Mouse (Mus musculus): ENCODE measurements at regions not wholly inside any gene's neighbourhood (a gene's known extent, or its start where the extent isn't known, plus 50 kb on each side); places are given as distances from the start of the nearest gene placed in this dataset.

- DNase-seq (ENCODE audit: low spot score in 2 of 2), result no peak
Observed at GRCm38 (mm10) chr2:144169576-144170178, 100.8 kb upstream of the Mgme1 start.

DNA sequence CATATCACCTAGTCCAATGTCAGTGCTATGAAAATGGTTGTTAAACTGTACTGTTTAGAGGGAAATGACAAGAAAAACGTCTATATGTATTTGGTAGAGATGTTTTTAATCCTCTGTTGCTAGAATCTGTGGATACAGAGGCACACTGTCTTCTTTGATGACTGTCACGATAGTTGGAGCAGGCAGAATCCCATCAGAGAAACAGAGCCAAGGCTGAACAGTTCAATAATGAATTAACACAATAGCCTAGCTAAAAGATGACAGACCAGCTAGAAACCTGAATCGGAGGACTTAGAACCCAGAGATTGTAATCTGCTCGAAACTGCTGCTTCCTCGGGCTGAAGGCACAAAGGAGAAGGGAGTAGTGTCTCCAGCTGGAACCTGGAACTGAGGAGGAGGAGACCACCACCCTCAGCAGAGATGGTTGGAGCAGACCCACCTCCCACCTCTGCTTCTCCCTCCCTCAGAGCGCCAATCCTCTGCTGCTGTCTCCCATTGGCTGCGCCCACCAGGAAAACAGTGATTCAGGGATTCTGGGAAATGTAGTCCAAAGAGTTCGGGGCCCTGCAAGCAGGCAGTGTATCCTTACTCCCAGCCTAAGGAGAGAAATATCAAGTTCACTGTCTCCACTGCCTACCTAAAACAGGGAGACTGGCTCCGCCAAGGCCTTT, 98.2 kb upstream of the Mgme1 start:
- peak; percentile 85 for DNase-seq (ENCODE audit: low spot score in 2 of 2)

GRCm38 (mm10) chr2:144173358-144174106, 96.9 kb upstream of the Mgme1 start:
- DNase-seq (ENCODE audit: low spot score in 2 of 2), result no peak

GRCm38 (mm10) chr2:144174366-144175035, 96.0 kb upstream of the Mgme1 start:
- DNase-seq (ENCODE audit: low spot score in 2 of 2), result no peak

DNA sequence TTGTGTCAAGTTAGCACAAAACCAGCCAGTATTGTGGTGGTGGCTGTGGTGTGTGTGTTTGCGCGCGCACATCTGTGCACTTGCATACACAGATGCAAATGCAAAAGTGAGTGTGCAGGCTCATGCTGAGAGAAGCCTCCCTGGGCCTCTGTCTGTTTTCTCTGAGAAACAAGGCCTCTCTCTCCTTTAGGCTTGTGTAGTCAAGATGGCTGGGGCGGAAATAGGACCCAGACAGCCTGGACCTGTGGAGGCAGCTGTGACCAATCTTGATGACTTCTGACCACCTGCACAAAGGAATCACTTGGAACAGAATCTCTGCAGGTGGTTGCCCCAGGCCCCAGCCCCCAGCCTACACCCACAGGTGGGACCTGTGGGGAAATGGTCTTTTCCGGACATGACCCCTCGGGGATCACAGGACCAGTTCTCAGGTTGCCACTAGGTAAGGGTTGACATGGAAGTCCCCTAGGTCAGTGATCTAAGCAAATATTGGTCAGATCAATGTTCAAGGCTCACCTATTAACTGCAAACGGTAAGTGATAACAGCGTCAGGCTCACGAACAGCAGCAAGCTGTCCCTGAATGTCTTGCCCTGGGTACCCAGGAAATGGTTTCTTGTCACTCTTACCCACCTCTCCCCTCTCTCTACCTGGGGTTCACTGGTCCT, 93.8 kb upstream of the Mgme1 start:
- DNase-seq (ENCODE audit: low spot score in 2 of 2), result no peak

- no peak for DNase-seq (ENCODE audit: low spot score in 2 of 2)
Observed at GRCm38 (mm10) chr2:144177268-144177667, 93.2 kb upstream of the Mgme1 start.

DNA sequence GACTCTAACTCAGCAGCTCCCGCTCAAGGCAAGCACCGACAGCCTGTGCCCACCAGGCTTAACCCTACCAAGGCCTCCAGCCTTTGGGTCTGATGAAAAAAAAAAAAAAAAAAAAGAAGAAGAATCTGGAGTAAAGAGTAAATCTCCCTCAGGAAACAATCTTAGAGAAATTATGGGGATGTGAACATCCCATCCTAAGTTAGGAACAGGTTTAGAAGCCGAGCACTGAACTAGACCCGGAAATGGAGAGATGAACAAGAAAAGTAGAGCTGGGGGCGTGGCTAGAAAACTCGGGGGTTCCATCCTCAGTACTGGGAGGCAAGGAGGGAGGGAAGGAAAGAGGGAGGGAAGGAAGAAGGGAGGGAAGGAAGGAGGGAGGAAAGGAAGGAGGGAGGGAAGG, 92.5 kb upstream of the Mgme1 start:
- no peak for DNase-seq (ENCODE audit: low spot score in 2 of 2)

- DNase-seq (ENCODE audit: low spot score in 2 of 2), result no peak
Observed at GRCm38 (mm10) chr2:144182108-144182507, 88.4 kb upstream of the Mgme1 start.

DNA sequence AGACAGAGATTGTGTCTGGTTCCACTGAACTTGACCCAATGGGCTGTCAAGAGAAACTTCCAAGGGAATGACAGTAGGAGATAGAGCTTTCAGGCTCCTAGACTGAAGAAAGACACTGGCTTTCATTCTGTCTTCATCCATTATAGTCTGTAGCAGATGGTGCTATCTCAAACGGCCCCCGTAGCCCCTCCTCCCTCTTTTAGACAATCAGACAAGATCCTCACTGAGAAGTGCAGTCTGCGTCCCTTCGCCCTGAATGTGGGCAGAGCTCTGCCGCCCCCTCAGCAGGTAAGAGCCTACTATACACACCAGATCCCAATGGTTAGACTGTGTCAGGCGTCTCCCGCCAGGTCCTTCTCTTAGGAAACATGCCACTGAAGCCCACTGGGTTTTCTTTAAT, 87.9 kb upstream of the Mgme1 start:
- DNase-seq (ENCODE audit: low spot score in 2 of 2), result no peak

- DNase-seq (ENCODE audit: low spot score in 2 of 2), result no peak
Observed at GRCm38 (mm10) chr2:144183371-144183944, 87.0 kb upstream of the Mgme1 start.

DNA sequence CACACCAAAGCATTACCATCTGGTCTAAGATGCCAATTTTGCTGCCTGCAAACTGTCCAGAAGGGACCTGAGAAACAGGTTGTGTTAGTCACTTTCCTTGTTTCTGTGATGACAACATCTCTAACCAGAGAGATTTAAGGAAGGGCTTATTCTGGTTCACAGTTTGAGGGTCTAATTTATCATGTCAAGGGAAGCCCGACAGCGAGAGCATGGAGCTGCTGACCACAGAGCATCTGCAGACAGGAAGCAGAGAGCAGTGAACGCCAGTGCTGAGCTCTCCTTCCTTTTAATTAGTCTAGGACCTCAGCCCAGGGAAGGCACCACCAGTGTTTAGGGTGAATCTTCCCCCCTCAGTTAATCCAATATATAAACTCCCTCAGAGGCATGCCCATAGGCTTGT, 85.3 kb upstream of the Mgme1 start:
- no peak for DNase-seq (ENCODE audit: low spot score in 2 of 2)

GRCm38 (mm10) chr2:144186426-144186825, 84.0 kb upstream of the Mgme1 start:
- no peak for DNase-seq (ENCODE audit: low spot score in 2 of 2)

DNA sequence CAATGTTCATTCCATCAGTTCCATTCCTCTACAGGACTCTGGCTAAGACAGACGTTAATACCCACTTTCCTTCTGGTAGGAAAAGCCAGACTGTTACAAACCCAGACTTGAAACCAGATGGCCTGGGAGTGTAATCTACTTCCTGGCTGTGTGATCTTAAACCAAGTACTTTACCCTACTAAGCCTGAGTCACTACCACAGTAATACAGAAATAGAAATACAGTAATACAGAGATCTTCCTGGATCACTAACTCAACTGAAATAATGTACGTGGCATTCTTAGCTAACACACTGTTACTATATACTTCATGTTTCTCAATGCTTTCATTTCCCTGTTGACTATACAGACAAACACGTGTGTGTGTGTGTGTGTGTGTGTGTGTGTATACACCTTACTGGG, 82.4 kb upstream of the Mgme1 start:
- no peak for DNase-seq (ENCODE audit: low spot score in 2 of 2)

GRCm38 (mm10) chr2:144188485-144188884, 82.0 kb upstream of the Mgme1 start:
- no peak for DNase-seq (ENCODE audit: low spot score in 2 of 2)

DNA sequence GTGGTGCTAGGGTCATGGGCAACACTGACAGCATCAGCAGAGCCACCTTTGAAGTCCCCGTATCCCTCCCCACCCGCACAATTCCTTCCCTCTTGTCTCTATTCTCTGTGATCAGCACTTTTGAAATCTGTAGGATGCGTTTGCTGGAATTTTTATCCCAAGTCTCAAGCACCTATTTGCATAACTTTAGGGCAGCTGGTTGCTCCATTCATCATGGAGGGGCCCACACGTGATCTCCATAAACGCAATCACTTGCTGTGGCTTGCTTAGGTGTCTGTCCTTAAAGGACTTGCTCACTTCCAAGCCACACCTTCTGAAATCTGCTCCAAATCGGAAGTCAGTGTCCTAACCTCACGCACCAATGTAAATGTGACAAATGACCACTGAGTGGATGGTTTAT, 80.7 kb upstream of the Mgme1 start:
- DNase-seq (ENCODE audit: low spot score in 2 of 2), result no peak

DNA sequence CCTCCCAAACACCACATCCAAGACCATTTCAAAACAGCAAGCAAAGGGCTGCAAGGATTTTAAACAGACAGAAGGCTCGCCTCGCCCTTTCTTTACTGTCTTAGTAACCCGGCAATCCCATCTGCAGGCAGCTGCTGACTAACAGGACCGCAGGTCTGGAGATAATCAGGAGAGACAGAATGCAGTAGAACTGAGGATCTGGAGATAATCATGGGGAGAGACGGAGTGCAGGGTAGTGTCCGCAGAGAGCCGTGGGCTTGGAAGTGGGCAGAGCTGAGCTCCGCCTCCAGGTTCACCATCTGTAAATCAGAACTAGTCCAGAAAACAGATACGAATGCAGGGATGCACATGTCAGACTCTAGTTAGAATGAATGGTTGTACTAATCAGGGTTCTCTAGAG, 79.4 kb upstream of the Mgme1 start:
- no peak for DNase-seq (ENCODE audit: low spot score in 2 of 2)

- DNase-seq (ENCODE audit: low spot score in 2 of 2), result no peak
Observed at GRCm38 (mm10) chr2:144191707-144192106, 78.8 kb upstream of the Mgme1 start.

- no peak for DNase-seq (ENCODE audit: low spot score in 2 of 2)
Observed at GRCm38 (mm10) chr2:144192428-144192827, 78.0 kb upstream of the Mgme1 start.

DNA sequence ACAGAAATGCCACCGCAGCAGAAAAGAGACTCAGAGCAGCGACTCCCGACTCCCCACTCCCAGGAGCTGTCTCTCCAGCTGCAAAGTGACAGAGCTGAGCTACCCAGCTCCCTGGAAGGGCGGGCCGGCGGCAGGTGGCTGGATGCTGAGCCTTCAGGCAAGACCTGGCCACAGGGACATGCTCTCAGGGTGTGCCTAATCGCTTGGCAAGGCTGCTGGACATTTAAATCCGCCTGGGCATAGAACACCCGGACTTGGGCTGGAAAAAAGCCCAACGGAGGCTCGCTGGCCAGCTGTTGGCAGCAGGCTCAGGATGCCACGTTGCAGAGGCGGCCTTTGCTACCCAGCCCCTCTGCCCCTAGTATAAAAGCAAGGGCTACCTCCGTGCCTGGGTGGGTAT, 74.6 kb upstream of the Mgme1 start:
- DNase-seq (ENCODE audit: low spot score in 2 of 2), result no peak

- DNase-seq (ENCODE audit: low spot score in 2 of 2), result no peak
Observed at GRCm38 (mm10) chr2:144197139-144197538, 73.3 kb upstream of the Mgme1 start.

GRCm38 (mm10) chr2:144198326-144199051, 72.0 kb upstream of the Mgme1 start:
- no peak for DNase-seq (ENCODE audit: low spot score in 2 of 2)
